Mouse (Mus musculus): ENCODE results near the gene Ttll5.

GRCm38 (mm10) chr12:86109531-86109930 lies 285.1 kb downstream of the Ttll5 start:
- TF ChIP-seq CTCF (IDR thresholded peaks at IDR 0.05; ENCODE audit: extremely low read depth, insufficient read depth, insufficient read length, insufficient replicate concordance) (no peak), POLR2A (IDR thresholded peaks at IDR 0.05; ENCODE audit: low read depth, low read length) (no peak)

All from spleen, adult 2 months (tissue).